In genomic region chr7:48996829-48997228, GRCm38 (mm10) we compare ENCODE assay signal across 17 mouse cellular contexts.
DNase-seq lines count a peak whose midpoint lies in the region; ATAC-seq and TF ChIP-seq lines count a peak whose summit lies in the region.
"Had no signal": no experiment of that assay in that cellular context is flagged by ENCODE, and none has a peak within 500 bp of the region (broad histone marks: within the 10 kb centered on the region; RNA-seq: fewer than 3 reads in every experiment).

No protein-coding gene starts in this region.

- no peaks in the 10 kb centered on the region for H3K9me3 ChIP-seq in kidney, embryonic 16.5 days (ENCODE audit: low read length)
- no peaks in the 10 kb centered on the region for H3K9me3 ChIP-seq in lung, embryonic 14.5 days (ENCODE audit: low read depth, low read length)
- H3K9me3 ChIP-seq in neural tube, embryonic 13.5 days = no peaks in the 10 kb centered on the region
- no peaks in the 10 kb centered on the region for H3K9me3 ChIP-seq in neural tube, embryonic 15.5 days (replicated peaks)
- H3K9me3 ChIP-seq: embryonic facial prominence, embryonic 15.5 days; heart, embryonic 13.5 days; limb, embryonic 15.5 days; midbrain, embryonic 12.5 days had no signal

- 48% methylated on average over 5 of the region's 5 CpGs for WGBS in kidney, embryonic 16.5 days
- 57% methylated on average over 5 of the region's 5 CpGs for WGBS in lung, embryonic 14.5 days
- WGBS in neural tube, embryonic 13.5 days = 43% methylated on average over 5 of the region's 5 CpGs
- WGBS in neural tube, embryonic 15.5 days = 43% methylated on average over 5 of the region's 5 CpGs
- WGBS in thymus, adult 2 months = 82% methylated on average over 5 of the region's 5 CpGs

- no peak for ATAC-seq in kidney, embryonic 16.5 days (ENCODE audit: low FRiP score, low TSS enrichment)
- peak; percentile 58; the same call in 1 of the 2 replicates for ATAC-seq in lung, embryonic 14.5 days (ENCODE audit: insufficient read depth)
- ATAC-seq in neural tube, embryonic 13.5 days (ENCODE audit: low read depth) = no peak
- ATAC-seq in neural tube, embryonic 15.5 days (ENCODE audit: low FRiP score) = no peak
- ATAC-seq: inflammation-experienced regulatory T-cells, adult 6 months had no signal

- H3K4me1 ChIP-seq in kidney, embryonic 16.5 days (ENCODE audit: insufficient read depth, low read length) = no peaks in the 10 kb centered on the region
- H3K4me1 ChIP-seq in lung, embryonic 14.5 days (ENCODE audit: insufficient read depth) = peaks cover 5% of the 10 kb centered on the region; the same call in 1 of the 2 replicates
- peaks cover 65% of the 10 kb centered on the region for H3K4me1 ChIP-seq in neural tube, embryonic 13.5 days (replicated peaks)
- peaks cover 38% of the 10 kb centered on the region for H3K4me1 ChIP-seq in neural tube, embryonic 15.5 days
- no peaks in the 10 kb centered on the region for H3K4me1 ChIP-seq in thymus, adult 2 months (replicated peaks; ENCODE audit: control insufficient read depth, insufficient read depth, low read length)
- H3K4me1 ChIP-seq: embryonic facial prominence, embryonic 15.5 days had no signal

- no peak overlapping the region for H3K27ac ChIP-seq in kidney, embryonic 16.5 days (ENCODE audit: low read length)
- no peak overlapping the region for H3K27ac ChIP-seq in lung, embryonic 14.5 days (ENCODE audit: low read depth)
- peak overlapping the region; percentile 1; the same call in 1 of the 2 replicates for H3K27ac ChIP-seq in neural tube, embryonic 13.5 days (replicated peaks)
- no peak overlapping the region for H3K27ac ChIP-seq in neural tube, embryonic 15.5 days (replicated peaks)
- H3K27ac ChIP-seq in thymus, adult 2 months (ENCODE audit: control insufficient read depth, insufficient read depth, low read length) = no peak overlapping the region
- H3K27ac ChIP-seq: embryonic facial prominence, embryonic 15.5 days; heart, embryonic 13.5 days; limb, embryonic 15.5 days; macrophage; midbrain, embryonic 12.5 days; stomach, postnatal 0 days had no signal

- no peak overlapping the region for H3K4me2 ChIP-seq in kidney, embryonic 16.5 days (replicated peaks; ENCODE audit: low read depth, low read length)
- no peak overlapping the region for H3K4me2 ChIP-seq in lung, embryonic 14.5 days
- H3K4me2 ChIP-seq in neural tube, embryonic 13.5 days = no peak overlapping the region
- H3K4me2 ChIP-seq in neural tube, embryonic 15.5 days = no peak overlapping the region
- H3K4me2 ChIP-seq: embryonic facial prominence, embryonic 15.5 days; heart, embryonic 13.5 days; limb, embryonic 15.5 days; midbrain, embryonic 12.5 days had no signal

- no peak overlapping the region for H3K9ac ChIP-seq in kidney, embryonic 16.5 days (replicated peaks; ENCODE audit: low read length)
- H3K9ac ChIP-seq in lung, embryonic 14.5 days = no peak overlapping the region
- H3K9ac ChIP-seq in neural tube, embryonic 13.5 days = no peak overlapping the region
- no peak overlapping the region for H3K9ac ChIP-seq in neural tube, embryonic 15.5 days (replicated peaks)
- H3K9ac ChIP-seq: embryonic facial prominence, embryonic 15.5 days; heart, embryonic 13.5 days; limb, embryonic 15.5 days; midbrain, embryonic 12.5 days had no signal

- TF ChIP-seq CTCF in lung, embryonic 14.5 days (IDR thresholded peaks at IDR 0.05; ENCODE audit: low read depth) = no peak
- TF ChIP-seq CTCF in thymus, adult 2 months (IDR thresholded peaks at IDR 0.05; ENCODE audit: borderline replicate concordance, control insufficient read depth, extremely low read depth, insufficient read depth, low read length, poor library complexity) = no peak

- no peaks in the 10 kb centered on the region for H3K36me3 ChIP-seq in kidney, embryonic 16.5 days (ENCODE audit: insufficient read depth, low read length)
- H3K36me3 ChIP-seq in lung, embryonic 14.5 days (ENCODE audit: insufficient read depth) = no peaks in the 10 kb centered on the region
- H3K36me3 ChIP-seq in neural tube, embryonic 13.5 days = no peaks in the 10 kb centered on the region
- H3K36me3 ChIP-seq in neural tube, embryonic 15.5 days = no peaks in the 10 kb centered on the region
- no peaks in the 10 kb centered on the region for H3K36me3 ChIP-seq in thymus, adult 2 months (ENCODE audit: control insufficient read depth, insufficient read depth, low read length)
- H3K36me3 ChIP-seq: embryonic facial prominence, embryonic 15.5 days; heart, embryonic 13.5 days; limb, embryonic 15.5 days; midbrain, embryonic 12.5 days had no signal

- H3K4me3 ChIP-seq in kidney, embryonic 16.5 days (ENCODE audit: low read length) = no peak overlapping the region
- no peak overlapping the region for H3K4me3 ChIP-seq in lung, embryonic 14.5 days (ENCODE audit: low read depth, low read length)
- H3K4me3 ChIP-seq in neural tube, embryonic 13.5 days = no peak overlapping the region
- no peak overlapping the region for H3K4me3 ChIP-seq in neural tube, embryonic 15.5 days (replicated peaks)
- no peak overlapping the region for H3K4me3 ChIP-seq in thymus, adult 2 months (ENCODE audit: control insufficient read depth, insufficient read depth, low read length)
- H3K4me3 ChIP-seq: embryonic facial prominence, embryonic 15.5 days; heart, embryonic 13.5 days; limb, embryonic 15.5 days; midbrain, embryonic 12.5 days had no signal

- peak; percentile 6 for DNase-seq in kidney, adult 11 months
- no peak for DNase-seq in lung, embryonic 14.5 days
- DNase-seq in lung, postnatal 25 days (ENCODE audit: low spot score) = no peak
- DNase-seq in thymus, adult 2 months = no peak
- DNase-seq: adrenal gland, adult 2 months; cerebellum, adult 2 months; cerebellum, postnatal 36 days had no signal

- no peaks in the 10 kb centered on the region for H3K27me3 ChIP-seq in kidney, embryonic 16.5 days (ENCODE audit: insufficient read depth, low read length)
- no peaks in the 10 kb centered on the region for H3K27me3 ChIP-seq in lung, embryonic 14.5 days (ENCODE audit: insufficient read depth, low read length)
- H3K27me3 ChIP-seq in neural tube, embryonic 13.5 days = no peaks in the 10 kb centered on the region
- no peaks in the 10 kb centered on the region for H3K27me3 ChIP-seq in neural tube, embryonic 15.5 days (replicated peaks)
- no peaks in the 10 kb centered on the region for H3K27me3 ChIP-seq in thymus, adult 2 months (ENCODE audit: control insufficient read depth, insufficient read depth, low read length)
- H3K27me3 ChIP-seq: midbrain, embryonic 12.5 days had no signal

- TF ChIP-seq POLR2A in thymus, adult 2 months (IDR thresholded peaks at IDR 0.05; ENCODE audit: control insufficient read depth, extremely low read depth, insufficient read depth, low read length, poor library complexity) = no peak
